Mouse (Mus musculus) testis, adult 2 months (tissue): Measurements from ENCODE around the gene Hexa.

Experiments
- CTCF ChIP-seq: fragments of 200-500 bp; IDR thresholded peaks from 2 replicates; pipeline ENCODE4 v1.5.1; 2012; ENCODE audit warnings: low read depth, mild to moderate bottlenecking, inconsistent platforms, low read length, moderate library complexity; ENCODE audit not compliant: control insufficient read depth, insufficient read depth, insufficient replicate concordance
- POLR2A ChIP-seq: fragments of 200-500 bp; IDR thresholded peaks from 2 replicates; pipeline ENCODE4 v1.6.1; 2012; ENCODE audit warnings: low read depth, mild to moderate bottlenecking, inconsistent platforms, low read length, moderate library complexity; ENCODE audit not compliant: control insufficient read depth

- TF ChIP-seq CTCF (no peak), POLR2A (peak; percentile 68)
Observed at GRCm38 (mm10) chr9:59539441-59540137, at the start of gene Hexa, which contains the start of gene Tmem202.
